Mouse (Mus musculus) adrenal gland, adult 18-20 months (tissue): ENCODE results near the gene Sertad1. TPM values are rescaled to one million over a fixed set of nuclear protein-coding genes. Genes with fewer than 3 reads are reported as not detected.
"Not testable (repeated sequence)": the region's sequence is repeated elsewhere in the genome, so short reads cannot be mapped to it uniquely, and the experiment has no call there.

Source experiments
- DNase-seq, 2 experiments: peaks; one replicate each; pipeline ENCODE4 v3.0.0; 2021 to 2022; ENCODE audit warnings: low spot score in 2 of 2
- total RNA-seq, 2 experiments: library from RNA; stranded (reverse); gene quantifications; 1 replicate in 1 of 2; 2 replicates in 1 of 2; pipeline ENCODE4 v1.2.3; 2021

Gene Sertad1
- total RNA-seq, 2 experiments from 2014 or later = 17.3 to 23.7 TPM

DNA sequence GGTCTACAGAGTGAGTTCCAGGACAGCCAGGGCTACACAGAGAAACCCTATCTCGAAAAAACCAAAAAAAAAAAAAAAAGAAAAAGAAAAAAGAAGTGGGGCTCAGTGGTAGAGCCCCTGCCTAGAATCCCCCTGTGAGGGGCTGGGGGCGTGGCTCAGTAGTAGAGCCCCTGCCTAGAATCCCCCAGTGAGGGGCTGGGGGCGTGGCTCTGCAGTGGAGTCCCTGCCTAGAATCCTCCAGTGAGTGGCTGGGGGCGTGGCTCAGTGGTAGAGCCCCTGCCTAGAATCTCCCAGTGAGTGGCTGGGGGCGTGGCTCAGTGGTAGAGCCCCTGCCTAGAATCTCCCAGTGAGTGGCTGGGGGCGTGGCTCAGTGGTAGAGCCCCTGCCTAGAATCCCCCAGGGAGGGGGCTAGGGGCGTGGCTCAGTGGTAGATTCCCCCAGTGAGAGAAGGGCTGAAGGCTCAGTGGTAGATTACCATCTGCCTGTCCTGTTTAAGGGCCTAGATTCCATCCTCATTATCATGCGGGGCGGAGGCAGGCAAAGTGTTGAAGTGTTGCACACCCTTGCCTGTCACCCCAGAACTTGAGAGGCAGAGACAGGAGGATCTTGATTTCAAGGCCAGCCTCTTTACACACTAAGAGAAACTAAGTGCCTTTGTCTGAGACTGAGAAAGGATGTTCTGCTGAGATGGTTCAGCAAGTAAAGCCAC, 8.1 kb downstream of the Sertad1 start:
- DNase-seq = not testable (repeated sequence)

- DNase-seq = no peak
Observed at GRCm38 (mm10) chr7:27499036-27499435, 12.3 kb downstream of the Sertad1 start, which contains the start of gene Prx. Gene Prx (plus strand): TSS chr7:27499324.

- DNase-seq = peak in 1 of 2 experiments; percentile 38
Observed at GRCm38 (mm10) chr7:27501620-27502019, 14.9 kb downstream of the Sertad1 start.

GRCm38 (mm10) chr7:27506765-27507370, 20.2 kb downstream of the Sertad1 start:
- no peak for DNase-seq

DNA sequence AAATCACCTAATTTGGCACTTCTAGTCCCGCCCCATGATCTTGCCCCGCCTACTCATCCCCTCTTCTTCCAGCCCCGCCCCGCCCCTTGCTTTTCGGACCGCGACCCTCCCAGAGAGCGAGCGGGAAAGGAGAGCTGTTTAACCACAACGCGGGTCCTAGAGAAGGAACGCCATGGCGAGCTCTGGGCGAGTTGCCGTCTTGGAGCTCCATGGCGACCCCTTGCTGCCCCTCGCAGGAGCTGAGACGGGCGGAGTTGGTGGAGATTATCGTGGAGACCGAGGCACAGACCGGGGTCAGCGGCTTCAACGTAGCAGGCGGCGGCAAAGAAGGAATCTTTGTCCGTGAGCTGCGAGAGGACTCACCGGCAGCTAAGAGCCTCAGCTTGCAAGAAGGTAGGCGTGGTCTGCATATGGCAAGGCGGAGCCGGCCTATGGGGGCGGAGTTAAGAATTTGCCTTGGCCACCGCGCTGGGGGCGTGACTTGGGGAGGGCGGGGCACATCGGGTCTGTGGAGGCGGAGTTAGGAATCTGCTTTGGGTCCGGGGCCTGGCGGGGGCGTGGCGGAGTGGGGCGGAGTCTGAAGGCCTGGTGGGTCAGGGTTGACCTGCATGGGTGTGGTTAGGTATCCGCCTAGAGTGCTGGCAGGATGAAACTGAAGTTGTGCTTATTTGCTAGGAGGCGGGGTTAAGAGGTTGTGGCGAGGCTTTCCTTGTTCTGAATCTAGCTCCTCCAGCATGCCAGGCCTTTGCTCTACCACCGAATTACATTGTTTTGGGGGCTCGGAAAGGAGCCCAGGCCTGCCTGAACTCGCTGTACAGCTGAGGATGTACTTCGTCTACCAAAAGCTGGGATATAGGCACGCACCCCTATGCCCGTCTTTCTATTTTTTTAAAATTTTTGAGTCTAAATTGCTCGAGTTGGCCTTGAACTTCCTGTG, 21.3 kb downstream of the Sertad1 start:
- DNase-seq = peak; percentile 98

DNA sequence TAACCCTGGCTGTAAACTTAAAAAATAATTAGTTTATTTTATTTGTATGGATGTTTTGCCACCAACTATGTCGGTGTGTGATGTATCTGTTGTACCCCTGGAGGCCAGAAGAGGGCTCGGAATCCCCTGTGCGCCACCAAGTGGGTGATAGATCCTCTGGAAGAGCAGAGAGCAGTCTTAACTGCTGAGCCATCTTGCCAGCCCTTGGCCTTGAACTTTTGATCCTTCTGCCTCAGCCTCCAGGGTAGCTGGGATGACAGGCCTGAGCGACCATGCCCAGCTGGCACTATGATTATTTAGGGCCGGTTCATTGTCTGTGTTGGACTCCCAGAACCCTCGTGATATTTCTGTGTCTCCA, 21.9 kb downstream of the Sertad1 start:
- DNase-seq = peak; percentile 51 to 52

DNA sequence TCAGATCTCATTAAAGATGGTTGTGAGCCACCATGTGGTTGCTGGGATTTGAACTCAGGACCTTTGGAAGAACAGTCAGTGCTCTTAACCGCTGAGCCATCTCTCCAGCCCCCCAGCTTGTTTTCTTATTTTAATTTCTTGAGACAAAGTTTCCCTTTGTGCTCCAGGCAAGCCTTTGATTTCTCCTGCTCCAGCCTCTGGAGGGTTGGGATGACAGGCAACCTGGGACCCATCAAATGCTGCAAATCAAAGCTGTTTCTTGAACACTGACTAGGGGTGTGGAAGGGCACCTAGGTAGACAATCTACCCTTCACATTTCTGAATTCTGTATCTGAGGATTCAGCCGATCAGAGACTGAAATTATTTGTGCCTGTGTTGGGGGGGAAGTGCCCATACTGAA, 24.1 kb downstream of the Sertad1 start:
- no peak for DNase-seq

DNA sequence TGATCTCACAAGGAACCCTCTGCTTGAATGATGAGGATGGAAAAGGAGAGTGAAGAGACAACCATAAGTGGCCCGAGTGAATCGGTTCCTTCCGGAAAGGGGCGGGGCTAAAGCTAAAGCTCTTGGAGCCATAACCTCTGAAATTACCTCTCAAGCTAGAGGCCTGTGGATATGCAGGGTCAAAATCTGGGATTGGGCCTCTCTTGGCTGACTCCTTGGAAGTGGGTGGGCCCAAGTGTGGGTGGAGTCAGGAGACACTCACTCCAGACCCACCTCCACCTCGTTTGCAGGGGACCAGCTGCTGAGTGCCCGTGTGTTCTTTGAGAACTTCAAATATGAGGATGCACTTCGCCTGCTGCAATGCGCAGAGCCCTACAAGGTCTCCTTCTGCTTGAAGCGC, 28.3 kb downstream of the Sertad1 start:
- DNase-seq = no peak

GRCm38 (mm10) chr7:27518314-27518713, 31.6 kb downstream of the Sertad1 start:
- no peak for DNase-seq

- DNase-seq = no peak
Observed at GRCm38 (mm10) chr7:27520104-27520503, 33.4 kb downstream of the Sertad1 start.

DNA sequence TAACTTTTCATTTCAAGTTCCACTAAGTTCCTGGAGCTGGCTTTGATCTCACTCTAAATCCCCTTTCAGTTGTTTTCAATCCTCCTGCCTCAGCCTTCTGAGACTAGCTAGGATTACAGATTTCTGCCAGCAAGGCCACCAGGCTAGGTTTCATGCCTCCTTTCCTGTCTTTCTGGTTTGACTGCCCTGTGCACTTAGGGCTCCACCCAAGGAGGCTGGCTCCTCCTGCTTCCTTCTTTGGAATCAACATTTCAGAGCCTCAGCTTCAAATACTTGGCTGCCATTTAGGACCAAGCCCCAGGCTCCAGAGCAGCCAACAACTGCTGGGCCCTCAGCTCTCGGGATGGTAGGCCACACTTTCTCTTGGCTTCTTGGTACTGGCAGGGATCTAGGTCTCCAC, 33.9 kb downstream of the Sertad1 start:
- DNase-seq = no peak

- no peak for DNase-seq
Observed at GRCm38 (mm10) chr7:27522967-27523366, 36.3 kb downstream of the Sertad1 start, which contains the start of gene Hipk4. Gene Hipk4 (plus strand): TSS chr7:27523267.

DNA sequence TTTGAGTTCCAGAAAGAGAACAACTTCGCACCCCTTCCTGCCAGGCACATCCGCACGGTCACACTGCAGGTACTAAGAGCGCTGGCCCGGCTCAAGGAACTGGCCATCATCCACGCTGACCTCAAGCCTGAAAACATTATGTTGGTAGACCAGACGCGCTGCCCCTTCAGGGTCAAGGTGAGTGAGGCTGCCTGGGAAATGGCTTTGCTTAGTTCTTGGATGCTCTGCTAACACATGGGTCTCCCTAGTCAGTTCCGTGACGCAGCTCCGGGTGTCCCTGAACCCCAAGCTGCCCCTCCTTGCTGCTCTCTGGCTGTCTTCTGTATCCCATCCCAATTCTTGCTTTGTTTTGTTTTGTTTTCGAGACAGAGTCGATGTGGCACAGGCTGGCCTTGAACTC, 37.1 kb downstream of the Sertad1 start:
- DNase-seq = no peak

GRCm38 (mm10) chr7:27526039-27526827, 39.5 kb downstream of the Sertad1 start:
- DNase-seq = peak; percentile 71 to 87

DNA sequence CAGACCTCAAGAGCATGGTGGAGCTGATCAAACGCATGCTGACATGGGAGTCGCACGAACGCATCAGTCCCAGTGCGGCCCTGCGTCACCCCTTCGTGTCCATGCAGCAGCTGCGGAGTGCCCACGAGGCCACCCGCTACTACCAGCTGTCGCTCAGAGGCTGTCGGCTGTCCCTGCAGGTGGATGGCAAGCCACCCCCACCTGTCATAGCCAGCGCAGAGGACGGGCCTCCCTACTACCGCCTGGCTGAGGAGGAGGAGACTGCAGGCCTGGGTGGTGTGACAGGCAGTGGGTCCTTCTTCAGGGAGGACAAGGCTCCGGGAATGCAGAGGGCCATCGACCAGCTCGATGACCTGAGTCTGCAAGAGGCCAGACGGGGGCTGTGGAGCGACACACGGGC, 42.4 kb downstream of the Sertad1 start:
- DNase-seq = no peak

DNA sequence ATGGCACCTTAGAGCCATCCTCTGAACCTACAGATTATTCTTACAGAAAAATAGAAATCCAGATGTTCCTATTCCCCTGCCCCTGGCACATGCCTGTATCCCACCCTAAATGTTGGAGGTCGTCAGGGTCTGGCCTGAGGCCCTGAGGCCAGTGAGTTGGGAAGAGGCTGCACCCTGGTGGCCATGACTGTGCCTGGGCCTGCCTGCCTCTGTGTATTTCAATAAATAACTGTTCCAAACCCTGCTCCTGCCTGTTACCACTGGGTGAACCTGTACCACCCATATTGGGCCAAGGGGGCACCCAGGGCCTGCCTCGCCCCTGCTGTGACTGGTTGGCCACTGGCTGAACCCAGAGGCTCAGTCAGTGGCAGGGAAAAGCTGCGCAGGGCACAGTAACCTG, 44.2 kb downstream of the Sertad1 start:
- DNase-seq = no peak

DNA sequence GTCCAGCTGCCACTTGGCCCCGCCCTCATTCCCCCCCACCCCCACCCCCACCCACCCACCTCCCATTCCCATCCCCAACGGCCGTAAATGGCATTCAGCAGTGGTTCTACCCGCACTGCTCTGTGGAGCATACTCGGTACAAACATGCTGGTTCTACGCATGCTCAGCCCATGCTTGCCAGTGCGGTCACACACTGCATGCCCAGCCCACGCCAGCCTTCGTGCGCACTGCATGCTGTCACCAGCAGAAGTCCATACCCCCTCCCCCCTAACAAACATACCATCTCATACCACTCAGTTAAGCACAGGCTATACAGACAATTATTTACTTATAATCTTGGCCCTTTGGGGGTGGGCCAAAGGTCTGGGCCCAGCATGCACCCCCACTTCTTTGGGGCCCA, 45.0 kb downstream of the Sertad1 start:
- DNase-seq = no peak

DNA sequence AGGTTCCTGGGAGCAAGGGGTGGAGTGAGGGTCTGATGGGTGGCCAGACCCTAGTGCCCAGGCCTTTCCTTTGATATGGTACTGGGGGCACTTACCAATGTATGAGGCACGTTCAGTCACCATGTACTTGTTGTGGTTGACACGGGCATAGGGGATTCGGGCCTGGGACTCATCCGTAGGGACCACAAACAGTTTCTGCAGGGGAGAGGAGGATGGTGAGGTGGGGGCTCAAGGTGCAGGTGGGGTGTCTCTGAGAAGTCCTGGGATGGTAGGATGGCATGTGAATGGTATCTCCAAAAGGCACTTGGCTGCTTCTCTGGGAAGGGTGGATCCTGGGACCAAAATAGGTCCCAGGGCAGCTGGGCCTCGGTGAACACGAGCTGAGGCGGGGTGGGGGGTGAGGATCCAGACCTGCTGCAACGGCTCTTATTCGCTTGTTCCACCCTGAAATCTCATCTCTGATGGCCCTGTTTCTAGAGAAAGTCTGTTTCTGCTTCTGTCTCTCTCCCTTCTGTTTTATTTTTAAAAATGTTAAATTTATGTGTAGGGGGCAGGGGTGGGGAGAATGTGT, 45.9 kb downstream of the Sertad1 start:
- DNase-seq = no peak

- no peak for DNase-seq
Observed at GRCm38 (mm10) chr7:27535386-27535785, 48.7 kb downstream of the Sertad1 start.

DNA sequence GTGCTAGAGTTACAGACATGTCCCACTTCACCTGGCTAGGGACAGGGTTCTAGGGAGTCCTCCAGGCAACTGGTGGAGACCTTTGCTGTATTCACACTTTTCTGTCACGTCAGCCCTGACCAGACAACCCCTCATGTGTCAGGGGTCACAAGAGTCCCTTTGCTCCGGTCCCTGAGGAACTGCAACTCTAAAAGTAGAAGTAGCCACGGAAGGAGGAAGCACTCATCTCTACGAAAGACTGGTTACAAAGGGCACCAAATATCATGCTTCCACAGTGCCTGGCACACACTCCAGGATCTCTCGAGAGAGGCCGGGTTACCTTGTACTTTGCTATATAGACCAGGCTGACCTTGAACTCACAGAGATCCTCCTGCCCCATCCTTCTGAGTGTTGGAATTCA, 49.9 kb downstream of the Sertad1 start:
- no peak for DNase-seq

- no peak for DNase-seq
Observed at GRCm38 (mm10) chr7:27537998-27538397, 51.3 kb downstream of the Sertad1 start.
